Mouse (Mus musculus) kidney, adult 11 months (tissue): ENCODE measurements around the gene Ugt2b37.
"Not testable (repeated sequence)": the region's sequence is repeated elsewhere in the genome, so short reads cannot be mapped to it uniquely, and the experiment has no call there.

Experiments used
- DNase-seq: peaks from one replicate; pipeline ENCODE4 v3.0.0; 2022

The Ugt2b37 gene

DNA sequence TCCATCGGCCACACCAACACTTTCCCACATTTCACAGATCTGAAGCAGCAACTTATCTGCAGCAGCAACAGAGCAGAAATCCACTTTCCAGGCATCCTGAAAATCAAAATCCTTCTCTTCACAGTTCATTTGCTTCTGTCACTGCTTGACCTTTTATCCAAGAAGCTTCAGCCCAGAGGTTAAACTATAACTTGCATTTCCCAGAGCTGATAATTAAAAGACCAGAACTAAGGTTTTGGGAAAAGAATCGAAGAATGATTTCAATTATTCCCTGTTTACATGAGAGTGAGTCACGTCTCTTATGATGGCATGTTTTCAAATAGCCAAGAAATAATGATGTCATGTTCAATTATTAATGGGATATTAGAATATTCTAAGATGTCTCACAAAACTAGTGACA lies at the start of gene Ugt2b37:
TSS of gene Ugt2b37 (minus strand) at position 129 of the 400 bp plus-strand sequence.
- DNase-seq = peak; percentile 2

DNA sequence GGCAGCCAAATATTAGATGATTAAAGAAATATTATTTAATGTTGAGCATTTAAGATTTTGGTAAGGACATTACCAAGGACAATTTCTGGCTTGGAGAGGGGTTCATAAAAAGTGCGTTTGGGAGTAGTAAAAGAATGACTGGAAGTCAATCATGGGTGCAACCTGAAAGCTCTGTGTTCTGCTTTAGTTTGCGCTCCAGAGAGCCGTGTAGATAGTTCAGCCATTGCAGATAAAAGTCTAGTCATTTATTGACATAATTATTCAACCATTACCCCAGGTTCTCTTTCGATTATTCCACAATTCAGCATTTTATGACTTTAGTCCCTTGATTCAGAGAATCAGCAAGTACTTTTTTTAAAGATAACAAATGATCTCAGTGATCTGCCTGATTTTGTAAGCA lies 31.6 kb upstream of the Ugt2b37 start:
- not testable (repeated sequence) for DNase-seq

DNA sequence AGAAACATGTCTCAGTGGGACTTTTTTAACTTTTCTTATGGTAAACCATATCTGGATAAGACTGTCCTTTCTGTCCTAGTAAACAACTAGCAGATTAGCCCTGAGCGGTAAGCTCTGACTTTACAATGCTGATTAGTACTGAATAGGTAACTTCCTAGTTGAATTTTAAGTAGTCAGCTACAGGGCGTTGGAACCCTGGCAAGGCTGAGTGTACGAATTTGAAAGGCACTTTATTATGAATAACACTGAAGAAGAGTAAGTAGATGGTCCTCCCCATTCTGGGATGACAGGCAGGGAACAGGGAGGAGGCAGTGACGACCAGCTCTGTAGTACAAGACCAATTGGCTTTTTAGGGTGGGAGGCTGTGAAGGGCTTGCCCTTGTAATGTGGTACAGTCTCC lies 21.4 kb upstream of the Ugt2b37 start:
- DNase-seq = peak; percentile 13

DNA sequence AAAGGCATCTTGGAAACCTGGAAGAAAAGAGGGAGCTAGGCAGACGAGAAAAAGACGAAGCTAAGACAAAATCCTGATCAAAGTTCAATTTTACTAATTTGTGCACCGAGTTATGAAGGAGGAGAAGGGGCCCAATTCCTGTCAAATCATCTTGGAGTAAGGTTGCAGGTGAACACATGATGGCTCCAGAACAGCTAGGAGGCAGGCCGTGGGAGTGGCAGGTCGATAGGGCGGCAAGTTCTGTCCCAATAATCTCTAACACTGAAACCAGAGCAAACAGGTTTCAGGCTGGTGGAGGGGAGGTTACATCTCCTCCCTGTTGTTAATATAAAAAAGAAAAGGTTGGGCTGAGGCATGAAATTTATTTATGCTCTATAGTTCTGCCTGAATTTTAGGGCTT lies 21.0 kb upstream of the Ugt2b37 start:
- DNase-seq = no peak

DNA sequence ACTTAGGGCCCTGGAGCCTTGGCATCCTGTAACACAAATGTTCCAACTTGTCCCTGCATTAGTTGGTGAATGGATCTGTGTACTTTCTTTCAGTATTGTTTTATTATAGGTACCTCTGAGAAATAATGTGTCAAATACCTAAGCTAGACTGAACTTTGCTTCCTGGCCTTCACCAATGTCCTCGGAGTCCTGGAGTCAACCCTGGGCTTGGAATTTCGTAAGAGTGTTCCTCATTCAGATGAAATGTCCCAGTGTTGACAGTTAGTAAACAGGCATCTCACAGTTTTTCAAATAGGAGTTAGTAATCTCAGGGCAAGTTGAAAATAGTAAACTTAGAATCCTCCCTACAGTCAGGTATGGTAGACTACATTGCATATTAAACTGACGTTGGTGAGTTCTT lies 1.2 kb upstream of the Ugt2b37 start:
- peak; percentile 2 for DNase-seq

DNA sequence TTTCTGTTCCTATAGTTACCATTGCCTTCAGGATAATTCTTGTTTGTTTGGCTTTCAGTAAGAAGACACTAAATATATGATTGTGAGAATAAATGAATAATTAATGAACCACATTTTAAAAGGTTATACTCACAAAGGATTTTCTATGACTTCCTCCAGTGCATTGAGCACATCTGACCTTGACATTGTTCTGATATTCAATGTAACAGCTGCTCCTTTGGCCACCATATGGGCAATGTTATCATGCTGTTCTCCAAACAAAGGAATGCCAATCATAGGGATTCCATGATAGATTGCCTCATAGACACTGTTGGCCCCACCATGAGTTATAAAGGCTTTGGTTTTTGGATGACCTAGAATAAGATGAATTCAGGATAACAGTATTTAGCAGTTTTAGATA lies 12.5 kb downstream of the Ugt2b37 start:
- not testable (repeated sequence) for DNase-seq

DNA sequence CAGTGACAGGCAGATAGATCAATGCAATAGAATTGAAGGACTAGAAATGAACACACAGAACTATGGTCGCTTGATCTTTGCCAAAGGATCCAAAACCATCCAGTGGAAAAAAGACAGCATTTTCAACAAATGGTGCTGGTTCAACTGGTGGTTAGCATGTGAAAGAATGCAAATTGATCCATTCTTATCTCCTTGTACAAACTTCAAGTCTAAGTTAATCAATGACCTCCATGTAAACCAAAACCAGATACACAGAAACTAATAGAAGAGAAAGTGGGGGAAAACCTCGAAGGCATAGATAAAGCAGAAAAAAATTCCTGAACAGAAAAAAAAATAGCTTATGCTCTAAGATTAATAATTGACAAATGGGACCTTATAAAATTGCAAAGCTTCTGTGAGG lies 58.2 kb downstream of the Ugt2b37 start:
- DNase-seq = not testable (repeated sequence)
